Mouse (Mus musculus) heart, postnatal 36 days (tissue): ENCODE measurements around the gene Copa. TPM values are rescaled to one million over a fixed set of nuclear protein-coding genes. Genes with fewer than 3 reads are reported as not detected.
A peak's percentile ranks its signal among the peaks of the same experiment; 100 is the strongest.

Experiments used
- DNase-seq, 2 experiments: peaks; one replicate each; pipeline ENCODE4 v3.0.0; 2021 to 2022
- intact Hi-C: fragments of 180-260 bp; cut with DNase I; formaldehyde crosslinking; loops from one replicate; pipeline ENCODE4 v1.15.1; 2025
- total RNA-seq, 2 experiments: library from RNA; stranded (reverse); gene quantifications; 2 replicates each; pipeline ENCODE4 v1.2.3; 2021

Copa gene
- total RNA-seq, 2 experiments from 2014 or later: 112 to 113 TPM

DNA sequence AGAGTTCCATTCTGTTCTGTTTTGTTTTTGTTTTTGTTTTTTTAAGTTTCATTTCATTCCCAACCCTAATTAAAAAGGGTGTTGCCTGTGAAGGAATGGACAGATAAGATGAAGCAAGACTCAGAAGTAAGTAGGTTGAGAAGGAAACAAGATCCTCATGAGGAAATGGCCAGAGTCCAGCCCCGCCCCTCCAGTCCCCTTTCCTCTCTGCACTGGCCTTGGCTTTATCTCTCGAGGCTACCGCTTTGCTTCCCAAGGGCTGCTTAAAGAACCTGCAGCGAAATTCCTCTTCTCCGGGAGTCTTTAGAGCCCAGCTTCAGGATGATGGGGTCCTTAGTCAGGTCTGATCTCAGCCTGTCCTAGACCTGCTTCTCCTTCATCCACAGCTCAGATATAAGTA is 4.3 kb upstream of the Copa start:
- intact Hi-C loops: no loop called here
- DNase-seq: no peak

DNA sequence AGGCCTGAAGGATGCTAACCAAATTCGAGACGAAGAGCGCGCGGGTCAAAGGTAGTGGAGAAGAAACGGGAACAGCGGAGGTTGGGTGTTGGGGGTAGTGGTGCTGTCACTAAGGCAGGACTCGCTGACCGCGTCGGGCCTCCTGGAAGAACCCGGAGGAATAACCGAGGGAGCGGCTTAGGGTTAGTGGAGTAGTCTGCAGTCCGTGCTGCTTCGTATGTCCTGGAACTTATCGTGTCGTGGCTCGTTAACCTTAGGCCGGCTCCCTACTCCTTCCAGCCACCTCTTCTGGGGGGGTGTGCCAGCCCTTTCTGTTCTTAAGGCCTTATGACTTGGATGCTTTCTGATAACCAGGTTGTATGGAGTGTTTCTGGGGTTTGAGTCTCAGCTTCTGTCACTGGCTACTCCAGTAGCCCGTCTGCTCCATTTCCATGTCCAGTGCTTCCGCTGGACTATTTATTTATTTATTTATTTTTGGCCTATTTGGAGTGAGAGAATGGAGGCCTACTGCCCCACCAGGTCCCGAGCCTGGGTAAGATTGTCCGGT is 643 bp downstream of the Copa start:
- intact Hi-C loops: loop anchor here (1.0 kb wide), 1 partner anchor 293 kb away; the partner anchor contains the start of gene Pigm
- no peak for DNase-seq

DNA sequence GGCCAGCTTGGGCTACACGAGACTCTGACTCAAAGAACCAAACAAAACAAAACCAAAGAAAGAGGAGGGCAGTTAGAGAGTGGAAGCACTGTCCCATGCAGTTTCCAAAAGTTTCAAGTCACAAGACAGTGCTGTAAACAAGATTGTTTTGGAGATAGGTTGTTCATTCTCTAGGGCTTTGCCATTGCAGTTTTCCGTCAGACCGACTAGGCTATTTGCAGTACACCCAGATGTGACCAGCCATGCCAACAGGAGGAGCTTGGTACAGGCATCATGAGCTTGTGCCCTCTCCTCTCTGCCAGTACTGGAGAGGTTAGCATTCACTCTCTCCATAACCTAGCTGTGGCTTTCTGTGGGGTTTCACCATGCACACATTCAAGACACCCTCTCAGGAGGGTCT is 11.2 kb downstream of the Copa start:
- intact Hi-C loops: no loop called here
- no peak for DNase-seq

DNA sequence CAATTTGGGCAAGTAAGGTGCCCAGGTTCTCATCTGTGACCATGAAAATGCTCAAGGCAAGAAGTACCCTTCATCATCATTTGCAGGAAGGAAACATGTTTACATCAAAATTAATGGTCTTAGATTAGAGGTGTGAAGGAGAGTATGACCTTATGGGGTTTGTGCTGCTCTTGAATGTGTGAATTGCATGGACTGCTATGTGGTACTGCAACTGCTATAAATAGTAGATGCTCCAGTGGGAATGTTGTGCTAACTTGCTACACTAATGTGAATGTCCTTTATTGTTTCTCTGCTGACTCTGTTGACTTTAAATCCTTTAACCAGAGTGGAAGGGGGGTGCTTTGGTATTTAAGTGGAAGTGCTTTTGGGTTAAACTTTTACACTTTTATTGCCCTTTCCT is 12.0 kb downstream of the Copa start:
- intact Hi-C loops: no loop called here
- no peak for DNase-seq

DNA sequence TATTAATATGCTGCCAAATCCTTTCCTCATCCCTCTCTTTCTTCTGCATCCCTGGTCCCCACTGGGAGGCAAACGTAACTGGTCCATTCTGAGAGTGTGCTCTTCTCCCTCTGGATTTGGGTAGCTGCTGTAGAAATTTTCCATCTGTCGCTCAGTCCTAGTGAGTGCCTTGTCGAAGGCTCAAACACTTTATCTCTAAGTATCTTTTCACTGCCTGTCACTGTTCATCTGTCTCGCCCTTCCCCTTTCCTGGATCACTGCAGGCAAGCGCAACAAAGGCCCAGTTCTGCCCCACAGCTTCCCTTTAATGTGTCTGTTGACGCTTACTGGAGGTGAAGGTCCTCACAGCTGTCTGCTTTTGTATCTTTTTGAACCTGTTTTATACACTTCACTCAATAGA is 12.9 kb downstream of the Copa start:
- intact Hi-C loops: no loop called here
- no peak for DNase-seq

DNA sequence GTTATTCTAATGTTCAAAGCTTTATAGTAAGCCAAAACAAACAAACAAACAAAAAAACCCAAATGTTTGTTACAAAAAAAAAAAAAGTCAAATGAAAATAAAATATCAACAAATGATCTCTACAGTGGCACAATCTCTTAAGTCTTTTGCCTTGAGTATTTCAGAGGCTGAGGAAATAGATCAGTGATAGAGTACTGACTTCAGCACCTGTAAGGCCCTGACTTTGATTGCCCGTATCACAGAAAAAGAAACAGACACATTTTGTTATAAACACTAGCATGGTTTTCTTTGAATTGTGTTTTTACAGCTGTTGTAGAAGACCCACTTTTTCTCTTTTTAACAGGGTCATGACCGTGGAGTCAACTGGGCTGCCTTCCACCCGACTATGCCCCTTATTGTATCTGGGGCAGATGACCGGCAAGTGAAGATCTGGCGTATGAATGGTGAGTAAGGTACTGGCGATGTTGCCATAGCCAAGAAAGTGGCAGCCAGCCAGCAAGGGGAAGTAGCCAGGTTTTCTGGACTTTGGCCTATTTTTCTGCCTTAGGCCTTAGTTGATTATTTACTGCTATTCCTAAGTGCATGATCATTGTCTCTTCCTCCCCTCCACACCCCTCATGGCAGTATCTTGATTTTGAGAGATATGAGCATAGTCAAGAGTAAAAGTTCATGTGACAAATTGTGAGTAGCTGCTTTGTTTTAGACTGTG is 17.1 kb downstream of the Copa start:
- intact Hi-C loops: no loop called here
- DNase-seq: peak in 1 of 2 experiments; percentile 6

- DNase-seq: no peak
- intact Hi-C loops: no loop called here
These were observed 21.3 kb downstream of the Copa start for GRCm38 (mm10) chr1:172103619-172104018.

- intact Hi-C loops: no loop called here
These were observed 22.8 kb downstream of the Copa start for GRCm38 (mm10) chr1:172105101-172105500.

GRCm38 (mm10) chr1:172107777-172108477 is 25.6 kb downstream of the Copa start:
- peak in 1 of 2 experiments; percentile 6 for DNase-seq
- intact Hi-C loops: no loop called here

More at GRCm38 (mm10) chr1:172105101-172105500, 22.8 kb downstream of the Copa start:
- no peak for DNase-seq

- intact Hi-C loops: loop anchor here (5.0 kb wide), 1 partner anchor 70 kb away; no protein-coding TSS in a partner anchor
- no peak for DNase-seq
These were observed 34.6 kb downstream of the Copa start for GRCm38 (mm10) chr1:172116948-172117347.

GRCm38 (mm10) chr1:172119100-172119499 is 36.8 kb downstream of the Copa start:
- intact Hi-C loops: loop anchor here (1.0 to 5.0 kb wide), 3 partner anchors 72 to 191 kb away; no protein-coding TSS in a partner anchor
- no peak for DNase-seq

DNA sequence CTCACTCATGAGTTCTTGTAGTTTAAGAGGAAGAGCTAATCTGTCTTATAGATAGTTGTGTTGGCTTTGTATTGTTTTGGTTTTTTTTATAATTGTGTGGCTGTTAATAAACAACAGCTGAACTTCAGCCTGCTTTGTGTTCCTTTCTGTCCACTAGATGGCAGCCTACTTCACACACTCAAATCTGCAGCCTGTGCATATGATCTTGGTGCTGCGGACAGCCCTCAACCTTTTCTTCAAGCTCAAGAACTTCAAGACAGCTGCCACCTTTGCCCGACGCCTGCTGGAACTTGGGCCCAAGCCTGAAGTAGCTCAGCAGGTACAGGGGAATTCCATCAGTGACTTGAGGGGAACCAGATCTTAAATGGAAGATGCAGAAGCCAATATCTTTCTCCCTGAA is 37.4 kb downstream of the Copa start:
- peak in 1 of 2 experiments; percentile 35 for DNase-seq
- intact Hi-C loops: loop anchor here (1.0 to 5.0 kb wide), 3 partner anchors 72 to 191 kb away; no protein-coding TSS in a partner anchor

DNA sequence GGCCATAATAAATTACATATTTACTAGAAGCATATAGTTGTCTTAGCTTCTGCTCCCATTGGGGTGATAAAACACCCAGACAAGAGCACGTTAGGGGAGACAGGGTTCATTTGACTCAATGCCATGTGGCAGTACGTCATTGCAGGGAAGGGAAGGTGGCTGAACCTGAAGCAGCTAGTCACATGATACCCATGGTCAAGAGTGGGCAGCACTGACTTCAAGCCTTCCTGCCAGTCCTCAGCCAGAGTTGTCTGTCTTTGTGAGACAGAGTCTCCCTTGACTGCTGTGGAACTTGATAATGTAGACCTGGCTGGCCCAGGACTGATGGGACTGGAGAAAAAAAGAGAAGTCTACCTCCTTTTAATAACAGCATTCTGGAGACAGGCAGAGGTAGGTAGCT is 40.3 kb downstream of the Copa start:
- intact Hi-C loops: no loop called here
- DNase-seq: no peak

- intact Hi-C loops: no loop called here
- DNase-seq: no peak
These were observed 42.2 kb downstream of the Copa start for GRCm38 (mm10) chr1:172124572-172124971.

- DNase-seq: peak; percentile 74 to 79
- intact Hi-C loops: loop anchor here (1.0 kb wide), 1 partner anchor 22 kb away; the partner anchor contains the start of gene Dcaf8
These were observed 44.3 kb downstream of the Copa start, which contains the start of gene Pex19 for GRCm38 (mm10) chr1:172126376-172127347. TSS of gene Pex19 (plus strand) at chr1:172126755.

DNA sequence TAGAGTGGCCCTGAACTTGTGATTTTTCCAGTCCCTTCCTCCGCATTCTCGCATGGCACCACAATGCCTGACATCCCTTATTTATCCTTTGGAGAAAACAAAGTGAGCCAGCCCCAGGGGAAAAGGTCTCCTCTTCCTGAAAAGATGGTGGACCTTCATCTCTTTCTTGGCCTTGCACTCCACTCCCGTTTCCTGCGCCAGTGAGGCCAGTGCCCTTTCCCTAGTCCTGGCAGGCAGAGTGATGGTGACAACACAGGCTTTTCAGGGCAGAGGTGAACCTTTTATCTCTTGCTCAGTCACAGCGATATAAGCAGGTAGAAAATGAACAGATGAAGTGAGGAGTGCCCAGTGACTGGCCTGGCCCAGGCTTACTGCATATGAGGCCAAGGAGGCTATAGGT is 45.2 kb downstream of the Copa start:
- peak in 1 of 2 experiments; percentile 15 for DNase-seq
- intact Hi-C loops: loop anchor here (1.0 kb wide), 1 partner anchor 21 kb away; the partner anchor contains the start of gene Dcaf8

GRCm38 (mm10) chr1:172128563-172128962 is 46.2 kb downstream of the Copa start:
- DNase-seq: no peak
- intact Hi-C loops: no loop called here

GRCm38 (mm10) chr1:172129108-172129507 is 46.8 kb downstream of the Copa start:
- intact Hi-C loops: no loop called here
- no peak for DNase-seq

GRCm38 (mm10) chr1:172129780-172130179 is 47.5 kb downstream of the Copa start:
- intact Hi-C loops: no loop called here
- DNase-seq: no peak

DNA sequence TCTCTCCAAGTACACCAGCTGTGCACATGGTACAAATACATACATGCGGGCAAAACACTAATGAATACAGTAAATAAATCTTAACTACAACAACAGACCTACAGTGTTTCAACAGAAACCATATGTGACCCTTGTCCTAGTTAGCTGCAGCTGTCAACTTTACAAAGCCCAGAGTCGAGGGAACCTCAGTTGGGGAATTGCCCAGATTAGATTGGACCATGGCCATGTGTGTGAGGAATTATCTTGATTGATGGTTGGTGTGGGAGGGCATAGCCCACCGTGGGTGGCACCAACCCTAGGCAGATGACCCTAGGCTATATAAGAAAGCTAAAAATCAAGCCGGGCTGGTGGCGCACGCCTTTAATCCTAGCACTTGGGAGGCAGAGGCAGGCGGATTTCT is 50.0 kb downstream of the Copa start:
- peak in 1 of 2 experiments; percentile 7 for DNase-seq
- intact Hi-C loops: no loop called here
